Mouse (Mus musculus) limb, embryonic 10.5 days (tissue): Measurements from ENCODE around the gene Apoa1. TPM values are rescaled to one million over a fixed set of nuclear protein-coding genes. Genes with fewer than 3 reads are reported as not detected.

ENCODE experiments used
- DNase-seq: peaks from one replicate; pipeline ENCODE4 v3.0.0-alpha.2; 2017; ENCODE audit warnings: low spot score
- H3K27ac ChIP-seq: fragments of 300-500 bp; sonication (generic); 2 replicates; pipeline ENCODE4 v1.5.1; 2016; ENCODE audit warnings: mild to moderate bottlenecking
- H3K27me3 ChIP-seq: fragments of 300-500 bp; sonication (generic); 2 replicates; pipeline ENCODE4 v1.6.1; 2016; ENCODE audit warnings: low read depth, mild to moderate bottlenecking; ENCODE audit not compliant: poor library complexity, severe bottlenecking
- H3K36me3 ChIP-seq: fragments of 300-500 bp; sonication (generic); 2 replicates; pipeline ENCODE4 v1.6.1; 2016; ENCODE audit warnings: mild to moderate bottlenecking, moderate library complexity
- H3K4me1 ChIP-seq: fragments of 300-500 bp; sonication (generic); 2 replicates; pipeline ENCODE4 v1.6.1; 2016
- H3K4me3 ChIP-seq: fragments of 300-500 bp; sonication (generic); 2 replicates; pipeline ENCODE4 v1.5.1; 2016; ENCODE audit warnings: mild to moderate bottlenecking, moderate library complexity
- H3K9me3 ChIP-seq: fragments of 300-500 bp; sonication (generic); replicated peaks from 2 replicates; pipeline ENCODE4 v1.6.1; 2016; ENCODE audit warnings: mild to moderate bottlenecking
- whole genome bisulfite sequencing: fragments of 180-500 bp; shearing (Covaris S2); methylation state at CpG from one replicate; pipeline ENCODE4 v1.1.7; 2016; 5-methylcytosine and 5-hydroxymethylcytosine counted together
- polyA plus RNA-seq: library from polyadenylated mRNA; unstranded; fragments of >200 nt; fragmentation: Nextera tagmentation; extraction: Ambion mirVana; gene quantifications from 2 replicates; pipeline ENCODE4 v1.2.1, GENCODE M21; 2016

The Apoa1 gene
- polyA plus RNA-seq = 1.3 and 1.7 TPM in 2 replicates

DNA sequence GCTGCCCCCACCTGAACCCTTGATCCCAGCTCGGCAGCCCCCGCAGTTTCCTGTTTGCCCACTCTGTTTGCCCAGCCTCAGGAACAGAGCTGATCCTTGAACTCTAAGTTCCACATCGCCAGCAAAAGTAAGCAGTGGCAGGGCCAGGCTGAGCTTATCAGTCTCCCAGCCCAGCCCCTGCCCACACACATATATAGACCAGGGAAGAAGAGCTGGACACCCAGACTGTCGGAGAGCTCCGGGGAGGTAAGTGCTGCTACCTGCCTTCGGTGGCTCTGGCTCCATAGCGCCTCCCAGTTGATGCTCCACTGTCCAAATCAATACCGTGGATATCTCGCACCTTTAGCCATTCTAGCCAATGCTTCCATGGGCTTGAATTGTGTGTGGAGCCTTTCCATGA lies at the start of gene Apoa1:
Gene Apoa1 (plus strand): TSS at position 90 of the 400 bp plus-strand sequence.
- H3K27ac ChIP-seq = no peak within 1 kb of the TSS
- WGBS = 73% methylated on average over 9 of the region's 9 CpGs
- no peak for DNase-seq

DNA sequence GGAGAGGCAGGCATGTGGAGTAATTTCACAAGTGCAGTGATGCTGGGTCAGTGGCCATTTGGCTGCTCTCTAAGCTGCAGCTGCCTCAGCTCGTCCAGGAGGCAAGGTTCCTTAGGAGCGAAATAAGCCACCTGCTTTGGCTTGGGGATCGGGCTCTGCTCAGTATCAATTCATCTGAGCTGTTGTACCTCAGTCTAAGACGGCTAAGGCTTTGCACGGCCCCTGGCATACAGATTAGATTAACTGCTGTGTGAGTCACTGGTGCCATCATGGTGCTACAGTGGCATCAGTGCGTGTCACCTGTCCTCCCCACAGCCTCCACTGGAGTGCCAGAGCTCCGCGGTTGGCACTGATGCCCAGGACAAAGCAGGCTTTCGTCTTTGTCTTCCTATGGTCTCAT lies 49.8 kb upstream of the Apoa1 start:
- Histone ChIP-seq H3K36me3 (peaks cover 18% of the 10 kb centered on the region), H3K27ac (no peak overlapping the region), H3K9me3 (no peaks in the 10 kb centered on the region), H3K4me1 (peaks cover 18% of the 10 kb centered on the region), H3K27me3 (no peaks in the 10 kb centered on the region), H3K4me3 (no peak overlapping the region)
- DNase-seq = no peak
- 89% methylated on average over 9 of the region's 9 CpGs for WGBS

More for the DNA sequence above, at the start of gene Apoa1:
- H3K9me3 ChIP-seq = no peaks in the 10 kb centered on the region
- peaks cover 15% of the 10 kb centered on the region for H3K27me3 ChIP-seq
- no peak within 1 kb of the TSS for H3K4me3 ChIP-seq
- peaks cover 14% of the 10 kb centered on the region for H3K4me1 ChIP-seq
- no peaks in the 10 kb centered on the region for H3K36me3 ChIP-seq

DNA sequence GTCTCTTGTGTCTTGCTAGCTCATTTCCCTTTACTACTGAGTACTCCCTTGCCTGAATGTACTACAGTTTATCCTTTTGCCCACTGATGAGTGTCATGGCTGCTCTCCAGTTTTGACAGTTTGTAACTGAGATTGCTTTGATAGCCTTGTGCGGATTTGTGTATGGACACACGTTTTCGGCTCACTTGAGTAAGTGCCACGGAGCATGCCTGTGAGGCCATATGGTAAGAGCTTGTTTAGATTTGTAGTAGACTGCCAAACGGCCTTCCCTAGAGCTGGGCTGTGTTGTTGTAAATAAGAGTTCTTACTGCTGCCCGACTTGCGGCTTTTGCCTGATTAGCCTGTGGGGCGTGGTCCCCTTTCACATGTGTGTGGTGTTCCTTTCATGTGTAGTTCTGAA lies 47.1 kb upstream of the Apoa1 start:
- H3K27ac ChIP-seq = no peak overlapping the region
- DNase-seq = no peak
- WGBS = 71% methylated on average over 8 of the region's 8 CpGs
- no peaks in the 10 kb centered on the region for H3K27me3 ChIP-seq
- peaks cover 18% of the 10 kb centered on the region for H3K36me3 ChIP-seq
- no peak overlapping the region for H3K4me3 ChIP-seq
- peaks cover 8% of the 10 kb centered on the region; the same call in 1 of the 2 replicates for H3K4me1 ChIP-seq
- H3K9me3 ChIP-seq = no peaks in the 10 kb centered on the region

DNA sequence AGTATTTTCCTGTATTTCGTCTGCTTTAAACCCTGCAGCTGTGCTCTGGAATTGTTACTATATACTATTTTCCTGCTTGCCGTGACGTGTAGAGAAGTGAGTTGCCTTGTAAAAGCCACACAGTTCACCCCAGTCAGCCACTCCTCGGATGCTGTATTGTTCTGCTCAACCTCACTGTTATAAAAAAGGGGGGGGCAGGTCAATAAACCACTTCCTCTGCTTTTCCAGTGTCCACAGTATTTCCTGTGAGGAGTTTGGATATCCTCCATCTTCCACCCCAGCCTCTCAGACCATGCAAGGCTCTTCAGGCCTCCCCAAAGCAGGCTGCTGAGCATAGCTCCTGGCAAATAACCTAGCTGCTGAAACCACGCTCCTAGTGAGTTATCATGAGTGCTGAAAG lies 43.8 kb upstream of the Apoa1 start:
- H3K27me3 ChIP-seq = no peaks in the 10 kb centered on the region
- no peak overlapping the region for H3K4me3 ChIP-seq
- H3K4me1 ChIP-seq = peaks cover 11% of the 10 kb centered on the region
- no peak for DNase-seq
- 0 out of 2 replicates have a peak, but pooled peaks cover 7% of the 10 kb centered on the region for H3K36me3 ChIP-seq
- 76% methylated on average over 5 of the region's 5 CpGs for WGBS
- H3K9me3 ChIP-seq = no peaks in the 10 kb centered on the region
- no peak overlapping the region for H3K27ac ChIP-seq

DNA sequence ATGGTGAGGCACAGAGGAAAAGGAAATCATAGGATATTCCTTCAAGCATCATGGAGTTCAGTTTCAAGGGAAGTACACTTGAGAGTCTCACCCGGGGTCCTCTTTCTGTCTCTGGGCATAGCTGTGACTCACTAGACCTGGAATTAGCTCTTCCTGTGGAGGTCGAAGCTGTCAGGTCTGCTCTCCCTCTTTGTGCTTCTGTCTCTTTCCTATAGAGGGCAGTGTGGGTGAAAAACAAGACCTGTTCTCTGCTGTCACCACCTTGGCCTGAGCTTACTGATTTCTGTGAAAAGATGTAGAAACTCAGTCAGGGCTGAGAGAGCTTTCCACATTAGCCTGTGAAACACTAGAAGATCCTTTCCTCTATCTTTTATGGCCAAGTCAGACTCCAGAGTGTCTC lies 43.2 kb upstream of the Apoa1 start:
- 49% methylated on average over 2 of the region's 2 CpGs for WGBS
- Histone ChIP-seq H3K4me3 (no peak overlapping the region), H3K27ac (no peak overlapping the region), H3K36me3 (0 out of 2 replicates have a peak, but pooled peaks cover 7% of the 10 kb centered on the region), H3K9me3 (no peaks in the 10 kb centered on the region), H3K27me3 (no peaks in the 10 kb centered on the region), H3K4me1 (peaks cover 11% of the 10 kb centered on the region)
- DNase-seq = no peak

DNA sequence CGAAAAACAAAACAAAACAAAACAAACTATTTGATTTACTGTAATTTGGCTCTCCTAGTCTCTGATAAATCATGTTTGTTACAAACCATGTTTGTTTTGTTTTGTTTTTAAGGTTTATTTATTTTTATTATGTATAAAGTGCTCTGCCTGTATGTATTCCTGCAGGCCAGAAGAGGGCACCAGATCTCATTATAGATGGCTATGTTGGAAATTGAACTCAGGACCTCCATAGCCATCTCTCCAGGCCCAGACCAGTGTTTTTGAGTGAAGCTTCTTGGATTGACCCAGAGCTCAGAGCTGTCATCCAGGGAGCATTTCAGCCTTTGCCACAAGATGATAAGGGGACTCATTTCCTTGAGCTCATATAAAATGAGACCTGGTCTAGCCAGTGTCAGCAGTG lies 42.0 kb upstream of the Apoa1 start:
- Histone ChIP-seq H3K36me3 (0 out of 2 replicates have a peak, but pooled peaks cover 7% of the 10 kb centered on the region), H3K4me3 (no peak overlapping the region), H3K27ac (no peak overlapping the region), H3K9me3 (no peaks in the 10 kb centered on the region), H3K27me3 (no peaks in the 10 kb centered on the region), H3K4me1 (peaks cover 11% of the 10 kb centered on the region)
- WGBS = 73% methylated on average over 1 of the region's 1 CpGs
- DNase-seq = no peak

DNA sequence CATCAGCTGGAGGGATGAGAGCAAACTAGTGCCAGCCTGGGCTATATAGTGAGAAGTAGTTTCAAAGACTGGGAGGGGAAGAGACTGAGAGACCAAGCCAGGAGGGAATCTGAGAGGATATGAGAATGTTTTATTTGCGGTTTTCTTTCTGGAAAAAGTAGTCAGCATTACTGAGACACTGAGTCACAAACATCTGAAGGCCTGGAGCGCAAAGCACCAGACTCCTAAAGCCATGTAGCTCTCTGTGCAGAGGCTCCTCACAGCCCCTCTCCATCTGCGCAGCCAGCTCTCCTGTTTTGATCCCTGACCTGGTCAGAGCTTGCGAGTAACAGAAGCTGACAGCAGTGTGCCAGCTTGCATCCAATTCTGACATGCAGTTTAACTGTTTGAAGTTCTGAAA lies 40.0 kb upstream of the Apoa1 start:
- H3K27ac ChIP-seq = no peak overlapping the region
- 89% methylated on average over 4 of the region's 4 CpGs for WGBS
- H3K4me3 ChIP-seq = no peak overlapping the region
- no peaks in the 10 kb centered on the region for H3K9me3 ChIP-seq
- DNase-seq = no peak
- H3K27me3 ChIP-seq = no peaks in the 10 kb centered on the region
- H3K4me1 ChIP-seq = peaks cover 11% of the 10 kb centered on the region
- H3K36me3 ChIP-seq = 0 out of 2 replicates have a peak, but pooled peaks cover 4% of the 10 kb centered on the region

DNA sequence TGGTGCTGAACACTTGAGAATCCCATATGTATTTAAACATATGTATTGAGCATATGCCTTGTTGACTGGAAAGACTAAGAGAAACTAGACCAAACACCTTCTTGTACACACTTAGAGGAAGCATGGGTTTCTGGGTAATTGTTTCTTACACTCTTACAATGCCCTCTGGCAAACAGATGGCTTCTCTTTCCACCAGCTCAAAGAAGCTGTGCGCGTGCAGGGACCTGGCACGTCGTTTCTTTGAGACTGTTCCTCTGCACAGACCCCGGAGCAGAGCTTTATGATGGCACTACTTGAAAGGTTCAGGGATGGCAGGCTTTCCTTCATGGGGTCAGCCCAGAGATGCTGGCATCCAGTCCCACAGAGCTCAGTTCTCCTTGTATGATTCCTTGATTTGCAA lies 39.4 kb upstream of the Apoa1 start:
- no peak for DNase-seq
- WGBS = 71% methylated on average over 5 of the region's 5 CpGs

DNA sequence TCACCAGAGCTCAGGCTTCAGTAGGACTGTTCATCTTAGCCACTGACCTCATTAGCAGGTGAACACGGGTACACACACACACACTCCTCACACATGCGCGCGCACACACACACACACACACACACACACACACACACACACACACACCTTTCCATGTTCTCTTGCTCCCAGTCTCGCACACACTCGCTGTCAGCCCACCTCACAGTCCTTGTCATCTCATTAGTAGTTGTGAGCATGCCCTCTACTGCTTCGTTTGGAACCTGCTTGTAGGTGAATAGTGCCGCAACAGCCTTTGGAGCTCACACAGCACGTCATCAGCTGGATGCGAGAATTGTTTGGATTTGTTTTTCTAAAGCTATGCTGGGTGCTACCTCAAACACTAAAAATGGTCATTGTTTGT lies 39.0 kb upstream of the Apoa1 start:
- WGBS = 85% methylated on average over 10 of the region's 10 CpGs
- peak overlapping the region; percentile 3; the same call in 1 of the 2 replicates for H3K27ac ChIP-seq
- H3K27me3 ChIP-seq = no peaks in the 10 kb centered on the region
- no peak for DNase-seq
- H3K9me3 ChIP-seq = no peaks in the 10 kb centered on the region
- peaks cover 9% of the 10 kb centered on the region for H3K36me3 ChIP-seq
- no peak overlapping the region for H3K4me3 ChIP-seq
- peaks cover 8% of the 10 kb centered on the region for H3K4me1 ChIP-seq

More for the DNA sequence above, 39.4 kb upstream of the Apoa1 start:
- Histone ChIP-seq H3K27ac (peak overlapping the region; percentile 3; the same call in 1 of the 2 replicates), H3K36me3 (peaks cover 5% of the 10 kb centered on the region; the same call in 1 of the 2 replicates), H3K4me3 (no peak overlapping the region), H3K4me1 (peaks cover 11% of the 10 kb centered on the region), H3K9me3 (no peaks in the 10 kb centered on the region), H3K27me3 (no peaks in the 10 kb centered on the region)

DNA sequence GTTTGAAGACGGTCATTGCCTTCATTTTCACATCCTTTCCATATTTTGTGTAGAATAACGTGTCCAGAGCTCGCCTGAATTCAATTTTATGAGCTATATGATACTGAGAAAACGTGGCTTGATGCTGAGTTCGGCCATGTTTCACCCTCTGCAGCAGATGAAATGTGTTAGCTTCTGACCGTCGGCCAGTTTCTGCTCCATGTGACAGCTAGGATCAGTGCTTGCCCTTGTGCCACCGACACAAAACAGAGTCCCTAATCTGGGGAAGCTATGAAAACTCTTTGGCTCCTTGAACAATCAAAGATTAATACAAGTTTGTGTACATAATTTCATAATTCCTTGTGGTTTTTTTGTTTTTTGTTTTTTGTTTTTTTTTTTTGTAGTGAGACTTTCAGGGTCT lies 37.1 kb upstream of the Apoa1 start:
- no peaks in the 10 kb centered on the region for H3K9me3 ChIP-seq
- no peak overlapping the region for H3K27ac ChIP-seq
- peaks cover 3% of the 10 kb centered on the region; the same call in 1 of the 2 replicates for H3K4me1 ChIP-seq
- H3K4me3 ChIP-seq = no peak overlapping the region
- 74% methylated on average over 8 of the region's 8 CpGs for WGBS
- no peak for DNase-seq
- H3K27me3 ChIP-seq = no peaks in the 10 kb centered on the region
- peaks cover 28% of the 10 kb centered on the region for H3K36me3 ChIP-seq

DNA sequence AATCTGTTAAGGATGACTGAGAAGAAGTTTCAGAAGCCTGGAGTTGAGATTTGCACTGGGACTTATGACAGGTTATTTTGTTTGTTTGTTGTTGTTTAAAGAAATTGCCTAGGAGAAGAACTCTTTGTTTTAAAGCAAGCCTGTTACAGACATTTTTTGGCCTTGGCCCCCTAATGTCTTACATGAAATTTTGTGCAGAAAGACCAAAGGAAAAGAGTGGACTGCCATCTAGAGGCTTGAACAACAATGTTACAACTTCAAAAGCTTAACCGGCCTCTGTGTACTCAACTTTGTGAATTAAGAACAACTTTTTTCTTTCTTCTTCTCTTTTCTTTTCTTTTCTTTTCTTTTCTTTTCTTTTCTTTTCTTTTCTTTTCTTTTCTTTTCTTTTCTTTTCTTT lies 36.7 kb upstream of the Apoa1 start:
- Histone ChIP-seq H3K9me3 (no peaks in the 10 kb centered on the region), H3K4me3 (no peak overlapping the region), H3K4me1 (peaks cover 3% of the 10 kb centered on the region; the same call in 1 of the 2 replicates), H3K36me3 (peaks cover 31% of the 10 kb centered on the region), H3K27me3 (no peaks in the 10 kb centered on the region), H3K27ac (no peak overlapping the region)
- 52% methylated on average over 1 of the region's 1 CpGs for WGBS
- DNase-seq = no peak

DNA sequence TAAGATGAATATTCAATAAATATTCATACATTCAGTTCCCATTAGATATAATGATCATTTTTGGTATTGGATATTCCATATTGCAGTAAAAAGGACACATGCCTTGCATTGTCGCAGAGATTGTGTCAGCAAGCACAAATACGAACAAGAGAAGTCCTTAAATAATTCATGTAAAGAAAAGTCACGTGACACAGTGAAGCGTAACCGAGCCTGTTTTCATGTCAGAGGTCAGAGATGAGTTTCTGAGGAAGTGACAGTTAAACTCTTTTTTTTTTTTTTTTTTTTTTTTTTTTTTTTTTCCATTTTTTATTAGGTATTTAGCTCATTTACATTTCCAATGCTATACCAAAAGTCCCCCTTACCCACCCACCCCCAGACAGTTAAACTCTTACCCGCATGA lies 35.7 kb upstream of the Apoa1 start:
- Histone ChIP-seq H3K4me3 (no peak overlapping the region), H3K27me3 (no peaks in the 10 kb centered on the region), H3K36me3 (peaks cover 35% of the 10 kb centered on the region), H3K27ac (no peak overlapping the region), H3K9me3 (no peaks in the 10 kb centered on the region), H3K4me1 (peaks cover 3% of the 10 kb centered on the region; the same call in 1 of the 2 replicates)
- no peak for DNase-seq
- 93% methylated on average over 6 of the region's 6 CpGs for WGBS

DNA sequence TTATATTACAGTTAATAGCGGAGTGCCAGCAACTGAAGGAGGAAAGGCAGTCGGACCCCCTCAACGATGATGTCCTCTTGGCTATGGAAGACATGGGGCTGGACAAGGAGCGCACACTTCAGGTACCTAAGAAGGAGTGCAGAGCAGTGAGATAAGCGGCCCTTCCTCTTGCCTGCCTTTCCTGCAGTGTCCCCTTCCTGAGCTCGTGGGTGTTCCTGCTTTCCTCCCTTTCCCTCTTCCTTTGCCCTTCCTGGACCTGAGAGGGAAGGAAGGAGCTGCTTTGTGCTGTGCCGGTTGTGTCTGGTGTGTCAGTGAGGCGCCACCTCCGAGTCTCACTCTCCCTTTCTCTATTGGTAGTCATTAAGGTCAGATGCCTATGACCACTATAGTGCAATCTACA lies 33.6 kb upstream of the Apoa1 start:
- Histone ChIP-seq H3K9me3 (no peaks in the 10 kb centered on the region), H3K4me3 (no peak overlapping the region), H3K4me1 (no peaks in the 10 kb centered on the region), H3K36me3 (peaks cover 57% of the 10 kb centered on the region), H3K27ac (no peak overlapping the region), H3K27me3 (no peaks in the 10 kb centered on the region)
- DNase-seq = no peak
- WGBS = 82% methylated on average over 9 of the region's 9 CpGs

DNA sequence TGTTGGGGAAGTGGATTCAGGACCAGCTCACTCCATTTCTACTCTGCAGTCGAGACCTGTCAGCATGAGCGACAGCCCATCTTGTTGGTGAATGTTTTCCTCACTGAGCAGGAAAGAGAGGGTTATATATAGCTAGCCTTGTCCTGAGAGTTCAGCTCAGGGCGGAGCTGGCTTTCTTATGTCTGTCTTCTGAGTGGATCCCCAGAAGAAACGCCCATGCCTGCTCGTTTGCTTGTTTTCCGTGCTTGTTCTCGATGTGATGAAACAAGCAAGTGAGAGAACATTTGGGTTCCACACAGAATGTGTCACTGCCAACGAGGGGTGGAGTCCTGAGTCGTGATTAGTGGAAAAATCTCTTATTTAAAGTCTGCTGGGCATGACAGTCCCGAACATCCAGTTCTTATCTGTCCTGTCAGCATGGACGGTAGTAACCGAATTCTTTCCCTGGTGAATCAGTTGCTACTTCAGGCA lies 31.6 kb upstream of the Apoa1 start:
- H3K27ac ChIP-seq = no peak overlapping the region
- H3K4me1 ChIP-seq = no peaks in the 10 kb centered on the region
- H3K4me3 ChIP-seq = no peak overlapping the region
- H3K27me3 ChIP-seq = no peaks in the 10 kb centered on the region
- peaks cover 76% of the 10 kb centered on the region for H3K36me3 ChIP-seq
- WGBS = 82% methylated on average over 12 of the region's 12 CpGs
- H3K9me3 ChIP-seq = no peaks in the 10 kb centered on the region
- no peak for DNase-seq
